Mouse (Mus musculus) layer of hippocampus, adult 11-12 months (tissue): ENCODE results near the gene Traf3ip2.

Source experiments
- DNase-seq: peaks from one replicate; pipeline ENCODE4 v3.0.0; 2022; ENCODE audit warnings: low spot score

Gene Traf3ip2

DNA sequence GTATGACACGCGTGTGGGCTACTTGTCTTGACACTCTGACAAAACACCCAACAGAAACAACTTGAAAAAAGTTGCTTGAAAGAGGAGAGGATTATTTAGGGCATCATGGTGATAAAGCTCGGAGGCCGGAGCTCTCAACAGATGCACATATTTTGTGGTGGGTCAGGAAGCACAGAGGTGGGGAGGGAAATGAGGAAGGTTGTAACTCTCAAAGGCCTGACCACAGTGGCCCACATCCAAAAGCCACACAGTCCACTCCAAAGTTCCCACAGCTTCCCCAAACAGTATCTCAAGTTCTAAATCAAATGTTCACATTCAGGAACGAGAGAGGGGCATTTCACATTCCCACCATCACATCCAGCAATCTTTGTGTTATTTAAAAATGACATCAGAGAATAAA, 11.7 kb upstream of the Traf3ip2 start:
- DNase-seq: no peak

DNA sequence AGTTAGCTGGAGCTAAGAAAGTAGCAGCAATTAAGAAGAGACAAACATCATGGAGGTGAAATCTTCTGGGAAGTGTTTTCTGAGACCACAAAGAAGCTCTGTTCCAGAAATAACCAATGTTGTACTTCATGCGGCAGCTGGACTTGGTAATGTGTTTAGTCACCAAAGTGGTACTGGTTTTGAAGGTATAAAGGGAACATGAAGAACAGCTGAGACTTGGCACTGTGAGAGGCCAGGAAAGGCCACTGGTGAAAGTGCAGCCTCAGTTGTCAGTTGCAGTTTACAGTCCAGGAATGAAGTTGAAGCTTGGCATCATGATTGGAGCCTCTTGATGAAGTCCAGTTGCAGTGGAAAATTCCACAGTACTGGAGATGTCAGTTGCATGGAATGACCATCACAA, 6.3 kb upstream of the Traf3ip2 start:
- DNase-seq: no peak

DNA sequence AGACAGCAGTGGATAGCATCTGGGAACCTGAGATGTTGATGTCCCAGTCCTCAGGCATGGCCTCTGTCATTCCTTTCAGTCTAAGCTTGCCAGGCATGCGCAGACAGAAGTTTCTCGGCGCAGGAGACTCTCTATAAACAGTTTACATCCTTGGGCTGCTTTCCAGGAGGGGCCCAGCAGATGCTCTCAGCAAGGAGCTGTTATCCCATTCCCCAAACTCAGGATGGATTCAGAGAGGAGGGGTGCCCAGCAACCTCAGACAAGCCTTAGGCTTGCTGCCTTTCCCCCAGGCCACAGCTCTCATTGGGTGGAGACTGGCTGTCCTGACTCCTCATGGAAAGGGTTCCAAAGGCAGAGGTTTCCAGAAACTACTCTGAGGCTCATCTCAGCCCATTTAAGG, 1.5 kb upstream of the Traf3ip2 start:
- no peak for DNase-seq

DNA sequence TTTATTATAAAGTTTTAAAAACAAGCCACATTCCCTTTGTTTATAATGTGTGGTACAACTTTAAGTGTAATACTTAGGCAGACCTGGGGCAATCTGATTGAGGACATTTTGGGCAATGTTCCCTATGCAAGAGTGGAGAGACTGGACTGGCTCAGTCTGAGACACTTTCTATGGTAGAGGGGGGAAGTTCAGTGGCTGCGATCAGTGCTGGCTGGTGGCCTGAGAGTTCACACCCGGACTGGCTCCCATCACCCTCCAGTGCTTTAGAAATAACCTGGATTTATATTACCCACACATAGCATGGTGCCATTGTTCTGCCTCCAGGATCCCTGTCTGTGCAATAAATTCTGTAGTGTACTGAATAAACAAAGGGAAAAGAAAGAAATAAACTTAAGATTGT, 603 bp upstream of the Traf3ip2 start:
- no peak for DNase-seq

DNA sequence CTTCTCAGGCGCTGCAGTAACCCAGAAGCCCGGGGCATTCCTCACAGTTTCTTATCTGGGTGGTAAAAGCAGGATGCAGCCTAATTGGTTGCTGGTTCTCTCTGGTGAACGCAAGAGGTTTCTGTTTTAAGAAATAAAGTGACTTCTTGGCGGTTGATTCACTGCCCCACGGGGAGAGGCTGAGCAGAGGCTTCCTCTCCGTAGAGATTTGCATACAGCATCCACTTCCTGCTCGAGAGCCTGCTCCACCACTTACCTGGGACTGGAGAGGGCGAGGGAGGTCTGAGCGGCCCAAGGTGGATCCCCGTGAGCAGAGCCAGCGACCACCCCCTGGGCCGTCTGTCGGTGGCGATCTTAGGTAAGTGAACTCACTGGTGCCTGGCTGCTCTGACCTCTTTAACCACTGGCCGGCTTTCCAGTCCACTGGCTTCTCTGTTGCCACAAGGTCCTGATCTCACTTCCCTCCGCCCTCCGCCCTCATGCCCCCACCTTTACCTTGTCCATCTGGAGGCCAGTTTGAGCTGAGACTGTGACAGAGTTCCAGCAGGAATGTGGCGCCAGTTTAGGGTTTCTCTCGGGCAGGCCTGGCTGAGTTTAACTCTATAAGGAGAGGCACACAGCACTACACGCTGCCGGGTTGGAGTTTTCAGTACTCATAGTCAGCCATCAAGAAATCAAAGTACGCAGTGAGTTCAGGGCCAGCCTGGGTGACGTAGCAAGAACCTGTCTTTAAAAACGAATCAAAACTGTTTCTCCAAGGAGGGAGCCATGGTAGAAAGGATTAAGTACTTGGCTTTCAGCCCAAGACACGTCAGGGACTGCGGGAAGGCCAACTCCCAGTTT, 476 bp downstream of the Traf3ip2 start:
- no peak for DNase-seq

DNA sequence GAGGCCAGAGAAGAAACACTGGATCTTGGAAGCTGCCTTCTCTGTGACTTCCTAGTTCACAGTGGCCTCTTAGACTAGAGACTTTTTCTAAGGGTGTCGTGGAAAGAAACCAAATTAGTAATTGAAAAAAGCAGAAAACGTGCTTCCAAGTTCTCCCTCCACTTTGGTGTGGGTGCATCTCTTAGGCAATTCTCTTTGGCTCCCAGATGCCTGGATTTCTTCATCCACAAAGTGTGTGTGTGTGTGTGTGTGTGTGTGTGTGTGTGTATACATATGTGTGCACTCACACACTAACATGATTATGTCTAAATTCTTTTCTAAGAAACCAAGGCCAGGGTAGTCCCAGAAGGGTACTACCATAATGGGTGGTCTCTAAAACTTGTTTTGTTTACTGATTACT, 1.2 kb downstream of the Traf3ip2 start:
- DNase-seq: no peak

DNA sequence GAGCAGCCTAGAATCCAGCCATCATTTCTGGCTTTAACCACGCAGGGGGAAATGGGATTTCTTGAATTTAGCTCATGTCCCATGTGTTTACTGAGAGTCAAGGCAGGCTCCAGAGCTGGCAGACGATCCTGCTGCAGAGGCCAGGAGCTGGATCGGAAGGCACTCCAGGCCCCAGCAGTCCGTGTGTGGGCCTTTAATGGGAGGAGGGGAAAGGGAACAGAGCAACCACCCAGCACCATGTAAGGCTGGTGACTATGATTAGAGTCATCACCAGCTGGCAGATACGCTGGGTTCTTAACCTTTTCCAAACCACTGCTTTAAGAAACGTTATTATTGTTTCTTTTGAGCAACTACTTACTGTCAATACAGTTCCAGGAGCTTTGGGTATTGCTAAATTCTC, 1.9 kb downstream of the Traf3ip2 start:
- no peak for DNase-seq

DNA sequence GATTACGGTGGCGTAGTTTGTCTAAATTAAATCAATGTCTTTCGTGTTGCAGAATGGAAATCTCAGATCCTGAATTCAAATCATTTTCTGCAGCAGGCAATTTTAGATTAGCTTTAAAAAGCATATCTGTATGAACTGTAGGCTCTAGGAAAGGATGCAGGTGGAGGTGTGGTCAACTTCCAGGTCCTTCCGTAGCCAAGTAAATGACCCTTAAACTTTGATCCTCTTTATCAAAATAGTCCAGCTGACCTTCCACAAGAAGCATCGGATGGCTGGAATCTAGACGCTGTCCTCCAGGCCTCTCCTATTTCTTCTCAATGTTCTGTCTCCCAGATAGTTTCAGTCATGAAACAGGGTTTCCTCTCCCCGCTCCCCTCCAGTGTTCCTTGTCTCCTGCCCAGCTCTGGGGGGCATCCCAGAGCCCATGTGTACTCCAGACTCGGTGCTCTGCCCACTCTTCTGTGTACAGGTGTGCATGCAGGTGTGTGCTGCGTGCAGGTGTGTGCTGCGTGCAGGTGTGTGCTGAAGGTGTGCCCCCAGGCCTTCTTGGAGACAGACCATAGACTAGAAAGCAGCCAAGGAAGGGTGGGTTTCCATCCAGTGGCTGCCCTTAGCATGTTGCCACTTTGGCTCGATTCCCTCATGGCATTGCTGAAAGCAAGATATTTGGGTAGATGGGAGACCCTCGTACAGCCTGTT, 2.9 kb downstream of the Traf3ip2 start:
- no peak for DNase-seq

DNA sequence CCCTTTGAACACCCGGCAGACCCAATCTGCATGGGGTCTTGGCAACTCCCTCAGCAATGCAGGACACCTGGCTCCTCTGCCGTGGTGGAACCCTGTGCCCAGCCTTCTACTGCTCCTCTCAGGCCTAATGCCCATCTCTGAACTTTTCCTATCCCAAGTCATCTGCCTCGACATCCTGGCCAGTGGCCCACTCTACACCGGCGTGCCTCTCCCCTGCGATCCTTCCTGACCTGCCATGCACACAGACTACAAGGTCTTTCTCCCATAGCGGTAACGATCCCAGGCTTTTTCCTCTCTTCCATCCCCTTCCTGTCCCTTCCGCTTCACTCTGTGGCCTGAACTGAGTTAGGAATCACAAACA, 3.5 kb downstream of the Traf3ip2 start:
- DNase-seq: no peak

DNA sequence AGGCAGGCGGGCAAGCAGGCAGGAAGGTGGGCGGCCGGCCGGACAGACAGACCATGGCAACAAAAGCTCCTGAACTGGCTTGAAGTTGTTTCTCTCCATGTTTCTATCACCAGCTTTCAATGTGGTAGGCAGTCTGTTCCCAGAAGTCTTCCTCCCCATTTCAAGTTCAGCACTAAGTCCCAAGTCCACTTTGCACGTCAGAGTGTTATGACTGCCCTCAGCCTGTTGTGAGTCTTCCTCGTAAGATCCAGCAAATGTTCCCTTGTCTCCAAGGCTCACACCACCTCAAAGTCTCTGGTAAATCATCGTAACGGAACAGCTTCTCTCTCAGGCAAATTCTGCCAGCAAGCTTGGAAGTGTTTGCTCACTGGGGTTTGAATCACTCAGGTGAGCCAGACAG, 3.9 kb downstream of the Traf3ip2 start:
- no peak for DNase-seq

DNA sequence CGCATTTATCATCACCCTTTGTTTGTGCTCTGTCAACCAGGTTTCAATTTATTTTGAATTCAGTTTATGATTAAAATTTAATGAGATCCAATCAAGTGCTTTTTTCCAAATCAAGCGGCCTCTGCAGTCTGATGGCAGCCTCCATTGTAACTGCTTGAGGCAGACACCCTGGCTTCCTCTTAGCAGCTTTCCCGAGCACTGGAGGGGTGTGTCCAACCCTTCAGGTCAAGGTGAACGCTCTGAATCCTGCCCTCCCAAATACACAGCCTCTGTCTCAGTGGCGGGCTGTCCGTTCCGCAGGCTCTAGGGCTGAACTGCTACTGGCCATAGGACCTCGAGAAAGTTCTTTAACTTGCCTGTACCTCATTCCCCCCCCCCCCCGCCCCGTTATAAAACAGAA, 5.7 kb downstream of the Traf3ip2 start:
- no peak for DNase-seq

DNA sequence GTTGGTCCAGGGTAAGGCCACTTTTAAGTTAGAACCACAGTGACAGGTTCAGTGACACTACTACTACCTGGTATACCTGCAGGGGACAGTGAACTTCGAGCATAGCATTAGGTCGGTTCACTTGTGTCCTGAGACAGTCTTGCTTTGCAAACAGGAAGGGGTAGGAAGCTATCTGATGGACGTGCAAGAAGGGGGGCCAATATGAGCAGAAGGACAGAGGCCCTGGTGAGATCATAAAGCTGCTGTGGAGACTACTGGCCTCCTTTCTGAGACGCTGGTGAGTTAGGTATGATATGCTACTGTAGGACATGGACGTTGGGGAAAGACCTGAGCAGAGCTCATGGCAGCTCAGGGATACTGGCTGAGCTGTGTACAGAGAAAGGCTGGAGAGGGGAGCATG, 7.9 kb downstream of the Traf3ip2 start:
- no peak for DNase-seq

DNA sequence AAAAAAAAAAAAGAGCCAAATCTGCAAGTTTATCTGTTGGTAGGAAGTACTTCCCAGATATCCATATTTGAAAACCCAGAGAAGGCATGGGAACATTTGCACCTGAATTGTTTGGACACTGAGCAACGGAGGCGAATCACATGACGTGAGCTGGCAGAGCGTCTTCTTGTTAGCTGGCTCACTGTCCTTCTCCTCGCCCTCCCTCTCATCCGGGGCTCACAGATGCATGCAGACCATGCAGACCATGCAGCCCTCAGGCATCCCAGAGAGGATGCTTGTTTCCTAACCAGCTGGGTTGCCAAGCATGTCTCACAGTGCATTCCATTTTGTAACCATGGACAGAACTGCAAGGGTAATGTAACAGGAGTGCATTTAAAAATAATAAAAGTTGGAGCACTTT, 11.1 kb downstream of the Traf3ip2 start:
- no peak for DNase-seq

DNA sequence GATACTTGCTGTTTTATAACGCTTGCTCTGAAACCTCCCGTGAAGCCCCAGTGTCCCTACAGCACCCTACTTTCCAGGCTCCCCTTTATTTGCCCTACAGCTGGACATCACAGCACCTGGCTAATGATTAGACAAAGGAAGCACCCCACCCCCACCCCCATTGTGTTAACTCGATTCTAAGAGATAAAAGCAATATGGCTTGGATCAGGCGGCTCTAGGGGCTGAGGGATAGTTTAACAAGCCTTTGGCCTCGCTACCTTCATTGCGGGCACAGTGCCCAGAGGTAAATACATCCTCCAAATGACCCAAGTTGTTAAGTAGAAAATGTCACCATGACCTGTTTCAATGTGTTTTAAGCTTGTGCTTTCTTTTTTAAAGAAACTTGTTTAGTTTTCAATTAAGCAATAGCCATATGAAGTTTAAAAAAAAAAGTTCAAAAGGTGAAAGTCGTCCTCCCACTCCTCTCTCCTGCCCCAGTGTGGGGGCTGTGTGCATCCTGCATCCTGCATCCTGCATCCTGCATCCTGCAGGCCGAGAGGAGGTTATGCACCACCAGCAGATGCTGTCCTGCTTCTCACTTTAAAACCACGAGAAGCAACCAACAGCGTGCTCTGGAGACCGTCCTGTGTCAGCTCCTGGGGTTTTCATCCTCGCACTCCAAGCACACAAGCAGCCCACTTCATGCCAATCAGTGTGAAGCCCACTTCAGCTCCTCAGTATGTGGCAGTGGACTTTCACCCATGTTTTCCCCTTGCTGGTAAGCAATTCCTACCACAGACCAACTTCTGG, 12.3 kb downstream of the Traf3ip2 start:
- no peak for DNase-seq

DNA sequence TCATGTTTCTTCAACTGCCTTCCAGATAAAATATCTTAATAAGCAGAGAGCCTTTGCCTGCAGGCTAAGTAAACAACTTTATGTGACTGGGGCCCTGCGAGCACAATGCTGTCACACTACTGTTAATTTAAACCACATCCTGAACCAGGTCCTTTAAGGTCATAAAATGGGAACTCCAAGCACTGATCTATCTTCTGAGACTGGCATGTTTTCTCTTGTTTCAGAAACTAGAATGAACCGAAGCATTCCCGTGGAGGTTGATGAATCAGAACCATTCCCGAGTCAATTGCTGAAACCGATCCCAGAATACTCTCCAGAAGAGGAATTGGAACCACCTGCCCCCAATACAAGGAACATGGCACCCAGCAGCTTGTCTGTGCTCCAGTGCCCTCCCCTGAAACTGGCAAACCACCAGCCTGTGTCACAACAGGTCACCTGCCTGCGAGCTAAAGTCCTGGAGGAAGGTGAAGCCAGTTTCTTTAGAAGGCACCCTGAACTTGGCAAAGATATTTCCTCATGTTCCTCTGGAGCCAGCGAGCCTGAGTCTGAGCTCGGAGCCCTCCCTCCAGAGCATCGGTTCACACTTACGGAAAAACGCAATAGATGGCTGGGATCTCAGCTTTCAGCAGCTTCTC, 13.0 kb downstream of the Traf3ip2 start:
- DNase-seq: no peak

DNA sequence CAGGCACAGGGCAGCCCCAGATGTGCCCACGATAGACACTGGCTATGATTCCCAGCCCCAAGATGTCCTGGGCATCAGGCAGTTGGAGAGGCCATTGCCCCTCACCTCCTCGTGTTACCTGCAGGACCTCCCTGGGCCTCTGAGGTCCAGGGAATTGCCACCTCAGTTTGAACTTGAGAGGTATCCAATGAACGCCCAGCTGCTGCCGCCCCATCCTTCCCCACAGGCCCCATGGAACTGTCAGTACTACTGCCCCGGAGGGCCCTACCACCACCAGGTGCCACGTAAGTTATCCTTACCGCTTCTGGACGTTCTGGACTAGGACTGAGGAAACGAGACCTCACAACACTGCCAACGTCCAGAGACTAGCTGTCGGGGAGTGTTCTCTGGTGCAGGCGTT, 13.6 kb downstream of the Traf3ip2 start:
- no peak for DNase-seq

DNA sequence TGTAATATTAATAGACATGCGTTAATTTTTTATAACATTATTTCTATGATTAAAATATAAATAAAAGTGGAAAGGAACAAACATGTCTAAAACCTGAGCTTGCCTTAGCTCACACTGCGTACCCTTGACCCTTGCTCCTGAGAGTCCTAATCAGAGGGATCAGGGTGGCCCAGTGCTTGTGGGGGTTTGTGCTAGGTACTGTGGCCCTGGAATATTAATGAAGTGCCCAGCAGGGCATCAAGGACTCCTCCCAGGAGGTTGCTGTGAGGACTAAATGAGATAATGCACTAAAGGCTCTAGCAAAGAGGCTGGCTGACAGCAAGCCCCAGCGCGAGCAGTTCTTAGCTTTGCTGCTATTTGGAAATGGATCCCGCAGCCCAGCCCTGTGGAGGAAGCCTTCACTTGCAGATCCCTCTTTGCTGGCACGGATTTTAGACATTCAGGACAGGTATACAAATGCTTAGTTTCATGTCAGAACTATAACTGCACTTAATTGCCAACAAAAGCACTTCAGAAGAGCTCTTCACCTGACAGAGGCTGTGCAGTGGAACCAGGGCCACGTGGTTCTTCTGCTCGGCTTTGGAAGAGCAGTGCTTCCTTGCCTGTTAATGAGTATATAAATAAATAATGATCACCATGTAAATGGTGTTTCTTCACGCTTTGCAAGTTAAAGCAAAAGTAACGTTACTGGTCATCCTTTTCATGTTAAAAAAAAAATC, 16.2 kb downstream of the Traf3ip2 start:
- DNase-seq: no peak

DNA sequence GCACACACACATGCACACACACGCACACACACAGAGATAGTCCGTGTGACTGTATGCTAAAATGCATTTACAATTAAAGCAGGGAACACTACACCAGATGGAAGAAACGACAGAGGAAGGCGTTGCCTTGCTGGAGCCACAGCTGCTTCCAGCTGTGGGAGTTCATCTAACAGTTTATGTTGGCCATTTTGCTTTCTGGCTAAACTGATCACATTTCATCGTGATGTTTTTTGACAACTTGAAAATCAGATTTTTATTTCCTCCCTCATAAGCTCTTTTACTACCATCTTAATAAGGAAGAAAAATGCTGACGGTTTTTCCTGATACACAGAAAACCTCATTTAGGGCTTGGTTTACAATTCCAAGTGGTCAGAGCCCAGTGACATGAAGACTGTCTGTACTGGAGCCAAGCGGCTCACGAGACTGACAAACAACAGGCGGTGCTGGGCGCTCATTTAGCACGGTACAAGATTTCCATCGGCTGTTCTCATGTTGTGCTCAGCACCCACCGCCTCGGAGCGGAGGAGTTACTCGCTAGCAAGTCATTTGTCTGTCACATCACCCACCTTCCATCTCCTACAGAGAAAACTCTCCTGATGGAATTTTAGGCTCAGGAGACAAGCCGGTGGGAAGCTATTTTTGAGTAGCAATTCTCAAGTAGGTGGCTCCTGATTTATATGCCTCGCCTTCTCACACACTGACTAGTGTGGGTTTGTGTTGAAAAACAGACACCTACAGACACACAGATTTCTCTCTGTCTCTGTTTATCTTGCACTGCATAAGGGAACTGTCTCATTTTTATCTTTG, 17.2 kb downstream of the Traf3ip2 start:
- DNase-seq: peak; percentile 55

DNA sequence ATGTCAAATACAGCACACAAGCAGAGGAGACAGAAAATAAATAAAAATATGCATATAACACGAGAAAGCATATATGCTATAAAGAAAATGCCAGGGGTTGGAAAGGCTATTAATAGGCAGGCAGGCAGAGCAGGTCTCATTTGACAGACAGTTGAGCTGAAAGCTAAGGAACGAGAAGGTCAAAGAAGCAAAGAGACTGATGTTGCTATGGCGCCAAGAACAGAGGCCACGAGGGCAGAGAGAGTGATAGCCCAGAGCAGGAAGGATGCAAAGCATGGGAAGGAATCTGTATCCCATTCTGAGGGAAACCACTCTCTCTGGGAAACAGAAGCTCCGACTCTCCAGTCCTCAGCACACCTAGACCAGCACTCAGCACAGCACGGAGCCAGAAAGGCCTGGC, 18.1 kb downstream of the Traf3ip2 start:
- no peak for DNase-seq

DNA sequence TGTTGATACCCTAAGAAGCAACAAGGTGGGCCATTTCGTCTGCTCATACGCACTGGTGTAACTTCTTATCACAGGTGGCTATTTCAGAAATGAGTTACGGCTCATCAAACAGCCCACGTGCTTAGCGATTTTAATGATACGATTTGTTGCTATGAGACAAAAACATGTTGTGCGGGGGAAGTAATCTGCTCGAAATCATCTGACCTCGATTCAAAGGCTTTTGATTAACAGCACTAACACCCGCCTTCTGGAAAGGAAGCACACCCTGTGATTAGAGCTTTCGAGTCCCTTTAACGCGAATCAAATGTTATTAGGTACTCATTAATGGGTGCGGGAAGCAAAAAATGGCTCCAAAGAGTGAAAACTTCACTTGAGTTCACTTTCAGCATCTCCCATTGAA, 18.9 kb downstream of the Traf3ip2 start:
- DNase-seq: peak; percentile 39

DNA sequence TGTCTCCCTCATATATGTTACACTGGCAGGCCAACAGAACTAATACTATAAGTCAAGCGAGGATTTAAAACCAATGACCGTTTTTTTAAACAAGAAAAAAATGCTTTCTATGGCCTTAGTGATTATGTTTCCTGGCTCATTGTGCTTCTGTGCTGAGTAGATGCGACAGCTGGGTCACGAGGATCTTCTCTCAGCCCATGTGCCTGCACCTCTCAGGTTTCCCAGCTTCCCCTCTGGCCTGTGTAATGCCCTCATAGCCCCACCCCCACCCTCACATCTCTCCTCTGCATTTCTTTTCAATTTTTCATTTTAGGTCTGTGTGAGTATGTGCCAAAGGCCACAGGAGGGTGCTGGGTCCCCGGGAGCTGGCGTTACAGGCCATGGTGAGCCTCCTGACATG, 20.6 kb downstream of the Traf3ip2 start:
- DNase-seq: no peak
